Mouse (Mus musculus): ENCODE results near the gene Olfr26.

GRCm38 (mm10) chr9:38815458-38815986 is 39.3 kb upstream of the Olfr26 start:
- TF ChIP-seq CTCF (conservative IDR thresholded peaks at IDR 0.05; ENCODE audit: low read length) (no peak), NANOG (IDR thresholded peaks at IDR 0.05; ENCODE audit: borderline replicate concordance, low read length) (no peak), POU5F1 (IDR thresholded peaks at IDR 0.05; ENCODE audit: borderline replicate concordance, low read length) (no peak)

Measured in E14TG2a.4 (cell line).